Mouse (Mus musculus): ENCODE results near the gene Dnajb13. TPM values are rescaled to one million over a fixed set of nuclear protein-coding genes. Genes with fewer than 3 reads are reported as not detected.

Dnajb13 gene
- polyA plus RNA-seq, 1 experiment from 2014 or later: 0.49 TPM

GRCm38 (mm10) chr7:100496791-100497190 is 18.0 kb downstream of the Dnajb13 start:
- DNase-seq (ENCODE audit: low spot score) (no peak), ATAC-seq (replicated peaks; ENCODE audit: low FRiP score) (no peak)
- H3K4me2 ChIP-seq (ENCODE audit: low read depth, low read length, severe bottlenecking): no peak overlapping the region
- peaks cover 14% of the 10 kb centered on the region; the same call in 1 of the 2 replicates for H3K4me1 ChIP-seq (replicated peaks; ENCODE audit: control insufficient read depth, insufficient read depth, low read length)
- no peaks in the 10 kb centered on the region for H3K27me3 ChIP-seq (ENCODE audit: control insufficient read depth, insufficient read depth, low read length)
- no peaks in the 10 kb centered on the region for H3K9me3 ChIP-seq (ENCODE audit: control insufficient read depth, low read length)
- H3K27ac ChIP-seq (ENCODE audit: low read depth, low read length): no peak overlapping the region
- H3K4me3 ChIP-seq (ENCODE audit: low read depth, low read length): no peak overlapping the region
- no peak overlapping the region for H3K9ac ChIP-seq (ENCODE audit: low read length)
- 93% methylated on average over 9 of the region's 9 CpGs for WGBS
- H3K36me3 ChIP-seq (ENCODE audit: control insufficient read depth, insufficient read depth, low read length): no peaks in the 10 kb centered on the region; the same call in 1 of the 2 replicates

- H3K9ac ChIP-seq (ENCODE audit: low read length): no peak overlapping the region
Measured at GRCm38 (mm10) chr7:100496371-100496770, 18.4 kb downstream of the Dnajb13 start.

GRCm38 (mm10) chr7:100495581-100496251 is 19.0 kb downstream of the Dnajb13 start:
- Histone ChIP-seq H3K9me3 (ENCODE audit: control insufficient read depth, low read length) (no peaks in the 10 kb centered on the region), H3K27ac (ENCODE audit: low read depth, low read length) (peak overlapping the region; percentile 51; the same call in 1 of the 2 replicates), H3K9ac (ENCODE audit: low read length) (peak overlapping the region; percentile 4), H3K36me3 (ENCODE audit: control insufficient read depth, insufficient read depth, low read length) (no peaks in the 10 kb centered on the region; the same call in 1 of the 2 replicates), H3K4me1 (replicated peaks; ENCODE audit: control insufficient read depth, insufficient read depth, low read length) (peaks cover 14% of the 10 kb centered on the region; the same call in 1 of the 2 replicates), H3K4me3 (ENCODE audit: low read depth, low read length) (0 out of 2 replicates have a peak overlapping the region, but pooled peaks have one; percentile 5), H3K27me3 (ENCODE audit: control insufficient read depth, insufficient read depth, low read length) (no peaks in the 10 kb centered on the region), H3K4me2 (ENCODE audit: low read depth, low read length, severe bottlenecking) (peak overlapping the region; percentile 24; the same call in 1 of the 2 replicates)
- WGBS: 33% methylated on average over 11 of the region's 11 CpGs
- DNase-seq (ENCODE audit: low spot score) (peak; percentile 61), ATAC-seq (replicated peaks; ENCODE audit: low FRiP score) (peak; percentile 37; the same call in 1 of the 2 replicates)

More at GRCm38 (mm10) chr7:100496371-100496770, 18.4 kb downstream of the Dnajb13 start:
- no peaks in the 10 kb centered on the region; the same call in 1 of the 2 replicates for H3K36me3 ChIP-seq (ENCODE audit: control insufficient read depth, insufficient read depth, low read length)
- H3K4me3 ChIP-seq (ENCODE audit: low read depth, low read length): no peak overlapping the region
- 87% methylated on average over 6 of the region's 6 CpGs for whole genome bisulfite sequencing
- peak overlapping the region; percentile 13; the same call in 1 of the 2 replicates for H3K4me2 ChIP-seq (ENCODE audit: low read depth, low read length, severe bottlenecking)
- ATAC-seq (replicated peaks; ENCODE audit: low FRiP score): no peak
- H3K27me3 ChIP-seq (ENCODE audit: control insufficient read depth, insufficient read depth, low read length): no peaks in the 10 kb centered on the region
- H3K4me1 ChIP-seq (replicated peaks; ENCODE audit: control insufficient read depth, insufficient read depth, low read length): peaks cover 14% of the 10 kb centered on the region; the same call in 1 of the 2 replicates
- no peak for DNase-seq (ENCODE audit: low spot score)
- H3K9me3 ChIP-seq (ENCODE audit: control insufficient read depth, low read length): no peaks in the 10 kb centered on the region
- no peak overlapping the region for H3K27ac ChIP-seq (ENCODE audit: low read depth, low read length)

GRCm38 (mm10) chr7:100495042-100495441 is 19.7 kb downstream of the Dnajb13 start:
- ATAC-seq (replicated peaks; ENCODE audit: low FRiP score) (no peak), DNase-seq (ENCODE audit: low spot score) (no peak)
- H3K9ac ChIP-seq (ENCODE audit: low read length): peak overlapping the region; percentile 4; the same call in 1 of the 2 replicates
- WGBS: 42% methylated on average over 8 of the region's 8 CpGs
- no peaks in the 10 kb centered on the region for H3K9me3 ChIP-seq (ENCODE audit: control insufficient read depth, low read length)
- H3K4me3 ChIP-seq (ENCODE audit: low read depth, low read length): 0 out of 2 replicates have a peak overlapping the region, but pooled peaks have one; percentile 5
- peaks cover 14% of the 10 kb centered on the region; the same call in 1 of the 2 replicates for H3K4me1 ChIP-seq (replicated peaks; ENCODE audit: control insufficient read depth, insufficient read depth, low read length)
- no peaks in the 10 kb centered on the region for H3K27me3 ChIP-seq (ENCODE audit: control insufficient read depth, insufficient read depth, low read length)
- H3K4me2 ChIP-seq (ENCODE audit: low read depth, low read length, severe bottlenecking): peak overlapping the region; percentile 24; the same call in 1 of the 2 replicates
- peak overlapping the region; percentile 51; the same call in 1 of the 2 replicates for H3K27ac ChIP-seq (ENCODE audit: low read depth, low read length)
- no peaks in the 10 kb centered on the region; the same call in 1 of the 2 replicates for H3K36me3 ChIP-seq (ENCODE audit: control insufficient read depth, insufficient read depth, low read length)

- DNase-seq (ENCODE audit: low spot score): no peak
- peaks cover 14% of the 10 kb centered on the region; the same call in 1 of the 2 replicates for H3K4me1 ChIP-seq (replicated peaks; ENCODE audit: control insufficient read depth, insufficient read depth, low read length)
Measured at GRCm38 (mm10) chr7:100494415-100494831, 20.3 kb downstream of the Dnajb13 start.

GRCm38 (mm10) chr7:100493484-100494414 is 21.0 kb downstream of the Dnajb13 start:
- Histone ChIP-seq H3K4me1 (replicated peaks; ENCODE audit: control insufficient read depth, insufficient read depth, low read length) (peaks cover 14% of the 10 kb centered on the region; the same call in 1 of the 2 replicates), H3K4me2 (ENCODE audit: low read depth, low read length, severe bottlenecking) (peak overlapping the region; percentile 78; the same call in 1 of the 2 replicates), H3K9ac (ENCODE audit: low read length) (peak overlapping the region; percentile 60), H3K4me3 (ENCODE audit: low read depth, low read length) (peak overlapping the region; percentile 39), H3K36me3 (ENCODE audit: control insufficient read depth, insufficient read depth, low read length) (no peaks in the 10 kb centered on the region; the same call in 1 of the 2 replicates), H3K9me3 (ENCODE audit: control insufficient read depth, low read length) (no peaks in the 10 kb centered on the region), H3K27ac (ENCODE audit: low read depth, low read length) (no peak overlapping the region), H3K27me3 (ENCODE audit: control insufficient read depth, insufficient read depth, low read length) (no peaks in the 10 kb centered on the region)
- WGBS: 41% methylated on average over 19 of the region's 19 CpGs
- no peak; the same call in 1 of the 2 replicates for ATAC-seq (replicated peaks; ENCODE audit: low FRiP score)
- DNase-seq (ENCODE audit: low spot score): no peak

More at GRCm38 (mm10) chr7:100494415-100494831, 20.3 kb downstream of the Dnajb13 start:
- H3K36me3 ChIP-seq (ENCODE audit: control insufficient read depth, insufficient read depth, low read length): no peaks in the 10 kb centered on the region; the same call in 1 of the 2 replicates
- ATAC-seq (replicated peaks; ENCODE audit: low FRiP score): no peak
- H3K27me3 ChIP-seq (ENCODE audit: control insufficient read depth, insufficient read depth, low read length): no peaks in the 10 kb centered on the region
- no peak overlapping the region; the same call in 1 of the 2 replicates for H3K4me3 ChIP-seq (ENCODE audit: low read depth, low read length)
- no peak overlapping the region for H3K27ac ChIP-seq (ENCODE audit: low read depth, low read length)
- H3K9me3 ChIP-seq (ENCODE audit: control insufficient read depth, low read length): no peaks in the 10 kb centered on the region
- 86% methylated on average over 7 of the region's 7 CpGs for WGBS
- 0 out of 2 replicates have a peak overlapping the region, but pooled peaks have one; percentile 24 for H3K4me2 ChIP-seq (ENCODE audit: low read depth, low read length, severe bottlenecking)
- H3K9ac ChIP-seq (ENCODE audit: low read length): no peak overlapping the region

GRCm38 (mm10) chr7:100493117-100493483 is 21.7 kb downstream of the Dnajb13 start, which contains the start of gene Ucp2:
Gene Ucp2, plus strand, starts transcription at chr7:100493337.
- peak within 1 kb of the TSS; percentile 39 for H3K4me3 ChIP-seq (ENCODE audit: low read depth, low read length)
- no peaks in the 10 kb centered on the region for H3K27me3 ChIP-seq (ENCODE audit: control insufficient read depth, insufficient read depth, low read length)
- H3K9me3 ChIP-seq (ENCODE audit: control insufficient read depth, low read length): no peaks in the 10 kb centered on the region
- peak within 1 kb of the TSS; percentile 78 for H3K4me2 ChIP-seq (ENCODE audit: low read depth, low read length, severe bottlenecking)
- DNase-seq (ENCODE audit: low spot score) (peak; percentile 86), ATAC-seq (replicated peaks; ENCODE audit: low FRiP score) (peak; percentile 70)
- H3K4me1 ChIP-seq (replicated peaks; ENCODE audit: control insufficient read depth, insufficient read depth, low read length): peaks cover 14% of the 10 kb centered on the region; the same call in 1 of the 2 replicates
- no peak within 1 kb of the TSS for H3K27ac ChIP-seq (ENCODE audit: low read depth, low read length)
- WGBS: 1% methylated on average over 27 of the region's 27 CpGs
- no peaks in the 10 kb centered on the region for H3K36me3 ChIP-seq (ENCODE audit: control insufficient read depth, insufficient read depth, low read length)
- H3K9ac ChIP-seq (ENCODE audit: low read length): peak within 1 kb of the TSS; percentile 60

Data from forebrain, embryonic 11.5 days (tissue).